Mouse (Mus musculus) heart, embryonic 14.5 days (tissue): ENCODE measurements around the gene Gnb2. TPM values are rescaled to one million over a fixed set of nuclear protein-coding genes. Genes with fewer than 3 reads are reported as not detected.

Experiments
- ATAC-seq: fragments of 200-750 bp; cut with Nextera tagmentation; 2 replicates; pipeline ENCODE4 v1.8.0; 2017; ENCODE audit warnings: low read depth, moderate TSS enrichment; ENCODE audit not compliant: insufficient number of reproducible peaks, insufficient read depth, low FRiP score
- H3K27ac ChIP-seq, 2 experiments: fragments of 200-500 bp in 1 of 2; fragments of 300-500 bp in 1 of 2; sonication (generic) in 1 of 2; replicated peaks in 1 of 2; 2 replicates each; pipeline ENCODE4 v1.5.1; 2012 to 2014; ENCODE audit warnings: low read depth in 2 of 2, low read length in 2 of 2, control low read depth in 1 of 2, mild to moderate bottlenecking in 1 of 2, mixed read lengths in 1 of 2; ENCODE audit not compliant: control insufficient read depth in 1 of 2, insufficient read depth in 1 of 2
- H3K27me3 ChIP-seq: fragments of 300-500 bp; sonication (generic); 2 replicates; pipeline ENCODE4 v1.6.1; 2014; ENCODE audit warnings: mild to moderate bottlenecking, low read length, control low read depth; ENCODE audit not compliant: control insufficient read depth, insufficient read depth
- H3K36me3 ChIP-seq: fragments of 300-500 bp; sonication (generic); 2 replicates; pipeline ENCODE4 v1.6.1; 2014; ENCODE audit warnings: mild to moderate bottlenecking, control low read depth, low read length, mixed read lengths; ENCODE audit not compliant: control insufficient read depth, insufficient read depth
- H3K4me1 ChIP-seq, 2 experiments: fragments of 200-500 bp in 1 of 2; fragments of 300-500 bp in 1 of 2; sonication (generic) in 1 of 2; 2 replicates each; pipeline ENCODE4 v1.6.1; 2012 to 2014; ENCODE audit warnings: low read length in 2 of 2, control low read depth in 1 of 2, mixed read lengths in 1 of 2; ENCODE audit not compliant: control insufficient read depth in 2 of 2, insufficient read depth in 2 of 2
- H3K4me2 ChIP-seq: fragments of 300-500 bp; sonication (generic); 2 replicates; pipeline ENCODE4 v1.6.1; 2014; ENCODE audit warnings: mild to moderate bottlenecking, low read length
- H3K4me3 ChIP-seq, 2 experiments: fragments of 200-500 bp in 1 of 2; fragments of 300-500 bp in 1 of 2; sonication (generic) in 1 of 2; 2 replicates each; pipeline ENCODE4 v1.5.1; 2012 to 2014; ENCODE audit warnings: low read length in 2 of 2, mild to moderate bottlenecking in 2 of 2, control low read depth in 1 of 2, low read depth in 1 of 2, moderate library complexity in 1 of 2; ENCODE audit not compliant: control insufficient read depth in 1 of 2, insufficient read depth in 1 of 2
- H3K9ac ChIP-seq: fragments of 300-500 bp; sonication (generic); 2 replicates; pipeline ENCODE4 v1.6.1; 2014; ENCODE audit warnings: mild to moderate bottlenecking, low read length
- H3K9me3 ChIP-seq: fragments of 300-500 bp; sonication (generic); 2 replicates; pipeline ENCODE4 v1.6.1; 2016; ENCODE audit warnings: low read length, control low read depth; ENCODE audit not compliant: control insufficient read depth
- WGBS: fragments of 180-500 bp; shearing (Covaris S2); extraction: QIAGEN DNeasy Blood & Tissue Kit; methylation state at CpG from one replicate; pipeline ENCODE4 v1.1.7; 2014; 5-methylcytosine and 5-hydroxymethylcytosine counted together
- polyA plus RNA-seq: library from polyadenylated mRNA; unstranded; fragments of >200 nt; fragmentation: Nextera tagmentation; extraction: Ambion mirVana; gene quantifications from 2 replicates; pipeline ENCODE4 v1.2.1, GENCODE M21; 2014

Gene Gnb2
- polyA plus RNA-seq, 1 experiment from 2014 or later, result 340 TPM

- no peaks in the 10 kb centered on the region for H3K9me3 ChIP-seq
- H3K9ac ChIP-seq, result no peak overlapping the region
- H3K27me3 ChIP-seq, result no peaks in the 10 kb centered on the region
- no peak overlapping the region for H3K27ac ChIP-seq
- H3K36me3 ChIP-seq, result peaks cover 100% of the 10 kb centered on the region
- H3K4me2 ChIP-seq, result no peak overlapping the region
- peaks cover 3 to 6% of the 10 kb centered on the region in 2 experiments for H3K4me1 ChIP-seq
- H3K4me3 ChIP-seq, result no peak overlapping the region
- 79% methylated on average over 12 of the region's 13 CpGs for WGBS
- no peak for ATAC-seq
Observed at GRCm38 (mm10) chr5:137524671-137525070, 8.6 kb downstream of the Gnb2 start.

DNA sequence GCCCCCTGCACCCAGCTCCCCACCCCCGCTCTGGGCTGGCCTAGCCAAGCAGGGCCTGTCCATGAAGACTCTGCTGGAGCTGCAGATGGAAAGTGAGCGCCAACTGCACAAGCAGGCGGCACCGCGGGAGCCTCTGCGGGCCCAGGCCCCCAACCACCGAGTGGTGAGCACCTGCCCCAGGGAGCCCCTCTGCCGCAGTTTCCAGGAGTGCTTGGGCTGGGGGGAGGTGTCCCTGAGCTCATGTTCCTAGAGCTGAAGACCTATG lies 9.1 kb downstream of the Gnb2 start:
- WGBS, result 88% methylated on average over 8 of the region's 8 CpGs
- Histone ChIP-seq H3K27ac (no peak overlapping the region), H3K4me1 (peaks cover 3 to 6% of the 10 kb centered on the region in 2 experiments), H3K4me2 (no peak overlapping the region), H3K27me3 (no peaks in the 10 kb centered on the region), H3K9ac (no peak overlapping the region), H3K36me3 (peaks cover 100% of the 10 kb centered on the region), H3K9me3 (no peaks in the 10 kb centered on the region), H3K4me3 (no peak overlapping the region)
- ATAC-seq, result no peak

DNA sequence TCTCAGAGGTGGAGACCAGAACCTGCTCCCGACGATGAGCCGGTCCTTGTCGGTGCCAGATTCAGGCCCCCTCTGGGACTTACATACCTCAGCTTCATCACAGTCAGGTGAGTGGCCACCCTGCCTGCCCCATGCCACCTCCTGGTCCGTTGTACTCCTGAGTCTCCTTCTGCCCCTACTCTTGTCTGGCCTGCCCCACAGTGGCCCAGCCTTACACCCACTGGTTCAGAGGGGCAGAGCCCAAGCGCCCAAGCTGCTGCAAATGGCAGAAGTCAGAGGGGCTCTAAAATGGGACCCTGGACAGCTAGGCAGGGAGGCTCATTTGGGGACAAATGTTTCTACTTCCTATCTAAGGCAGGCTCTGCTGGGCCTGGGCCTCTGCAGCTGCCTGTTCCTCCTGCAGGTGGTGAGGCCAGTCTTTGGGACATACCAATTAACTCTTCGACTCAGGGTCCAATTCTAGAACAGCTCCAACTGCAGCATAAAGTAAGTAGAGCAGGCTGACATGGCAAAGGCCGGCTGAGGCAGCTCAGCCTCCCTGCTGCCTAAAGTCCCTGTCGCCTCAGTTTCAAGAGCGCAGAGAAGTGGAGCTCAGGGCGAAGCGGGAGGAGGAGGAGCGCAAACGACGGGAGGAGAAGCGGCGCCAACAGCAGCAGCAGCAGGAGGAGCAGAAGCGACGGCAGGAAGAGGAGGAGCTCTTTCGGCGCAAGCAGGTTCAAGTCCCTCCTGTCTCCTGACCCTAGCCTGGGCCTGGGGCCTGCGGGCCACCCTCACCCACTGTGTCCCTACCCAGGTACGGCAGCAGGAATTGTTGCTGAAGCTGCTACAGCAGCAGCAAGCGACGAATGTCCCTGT lies 9.7 kb downstream of the Gnb2 start:
- no peak for ATAC-seq
- 82% methylated on average over 25 of the region's 25 CpGs for WGBS
- H3K4me1 ChIP-seq, result peaks cover 3 to 6% of the 10 kb centered on the region in 2 experiments

GRCm38 (mm10) chr5:137522711-137523110 lies 10.6 kb downstream of the Gnb2 start:
- Histone ChIP-seq H3K27me3 (no peaks in the 10 kb centered on the region), H3K9ac (no peak overlapping the region), H3K9me3 (no peaks in the 10 kb centered on the region), H3K4me3 (no peak overlapping the region), H3K27ac (no peak overlapping the region), H3K4me2 (no peak overlapping the region), H3K36me3 (peaks cover 100% of the 10 kb centered on the region), H3K4me1 (peaks cover 3 to 6% of the 10 kb centered on the region in 2 experiments)
- WGBS, result 72% methylated on average over 11 of the region's 11 CpGs
- no peak for ATAC-seq

More for the DNA sequence above, 9.7 kb downstream of the Gnb2 start:
- no peak overlapping the region for H3K9ac ChIP-seq
- no peak overlapping the region for H3K4me2 ChIP-seq
- H3K27ac ChIP-seq, result no peak overlapping the region
- H3K4me3 ChIP-seq, result no peak overlapping the region
- H3K27me3 ChIP-seq, result no peaks in the 10 kb centered on the region
- H3K9me3 ChIP-seq, result no peaks in the 10 kb centered on the region
- H3K36me3 ChIP-seq, result peaks cover 100% of the 10 kb centered on the region

GRCm38 (mm10) chr5:137521861-137522260 lies 11.4 kb downstream of the Gnb2 start:
- no peak overlapping the region for H3K9ac ChIP-seq
- H3K27ac ChIP-seq, result no peak overlapping the region
- no peaks in the 10 kb centered on the region for H3K9me3 ChIP-seq
- peaks cover 3 to 6% of the 10 kb centered on the region in 2 experiments for H3K4me1 ChIP-seq
- 76% methylated on average over 9 of the region's 9 CpGs for WGBS
- no peak overlapping the region for H3K4me3 ChIP-seq
- H3K27me3 ChIP-seq, result no peaks in the 10 kb centered on the region
- H3K36me3 ChIP-seq, result peaks cover 99% of the 10 kb centered on the region
- ATAC-seq, result no peak
- H3K4me2 ChIP-seq, result no peak overlapping the region

- Histone ChIP-seq H3K4me2 (no peak overlapping the region), H3K36me3 (peaks cover 79% of the 10 kb centered on the region), H3K4me3 (no peak overlapping the region), H3K27ac (no peak overlapping the region), H3K4me1 (no peaks in the 10 kb centered on the region), H3K9me3 (no peaks in the 10 kb centered on the region), H3K27me3 (no peaks in the 10 kb centered on the region), H3K9ac (no peak overlapping the region)
- WGBS, result 89% methylated on average over 27 of the region's 27 CpGs
- no peak for ATAC-seq
Observed at GRCm38 (mm10) chr5:137519691-137520550, 13.4 kb downstream of the Gnb2 start.

DNA sequence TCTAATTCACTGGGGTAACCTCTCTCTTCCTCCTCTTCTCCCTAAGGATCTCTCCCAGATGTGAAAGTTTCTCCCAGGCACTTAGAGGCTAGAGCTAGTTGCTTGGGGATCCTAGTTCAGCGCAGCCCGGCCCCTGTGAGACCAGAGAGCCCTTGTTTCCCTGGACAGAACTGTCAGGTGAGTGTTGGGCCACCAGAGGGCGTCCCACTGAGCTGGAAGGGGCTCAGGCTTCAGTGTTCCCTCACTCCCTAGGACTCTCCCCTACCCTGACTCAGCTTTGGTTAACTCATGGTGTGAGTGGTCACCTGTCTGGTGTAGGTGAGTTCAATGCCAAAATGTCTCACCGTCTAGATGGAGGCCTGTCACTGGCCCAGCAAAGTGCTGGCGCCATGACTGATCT lies 14.9 kb downstream of the Gnb2 start, which contains the start of gene Gigyf1:
Gene Gigyf1 (plus strand): TSS at position 113 of the 400 bp plus-strand sequence.
- peaks cover 74% of the 10 kb centered on the region for H3K36me3 ChIP-seq
- WGBS, result 76% methylated on average over 5 of the region's 5 CpGs
- peaks cover 0 to 14% of the 10 kb centered on the region in 2 experiments; a peak in 3 of 4 replicates for H3K4me1 ChIP-seq
- H3K27ac ChIP-seq, result no peak within 1 kb of the TSS
- ATAC-seq, result no peak
- no peak within 1 kb of the TSS for H3K9ac ChIP-seq
- no peaks in the 10 kb centered on the region for H3K27me3 ChIP-seq
- H3K4me2 ChIP-seq, result no peak within 1 kb of the TSS
- no peak within 1 kb of the TSS for H3K4me3 ChIP-seq
- no peaks in the 10 kb centered on the region for H3K9me3 ChIP-seq
